Mouse (Mus musculus): ENCODE measurements around the gene Il2rb. TPM values are rescaled to one million over a fixed set of nuclear protein-coding genes. Genes with fewer than 3 reads are reported as not detected.

Il2rb gene
- polyA plus RNA-seq, 1 experiment from 2014 or later: 0.42 TPM

DNA sequence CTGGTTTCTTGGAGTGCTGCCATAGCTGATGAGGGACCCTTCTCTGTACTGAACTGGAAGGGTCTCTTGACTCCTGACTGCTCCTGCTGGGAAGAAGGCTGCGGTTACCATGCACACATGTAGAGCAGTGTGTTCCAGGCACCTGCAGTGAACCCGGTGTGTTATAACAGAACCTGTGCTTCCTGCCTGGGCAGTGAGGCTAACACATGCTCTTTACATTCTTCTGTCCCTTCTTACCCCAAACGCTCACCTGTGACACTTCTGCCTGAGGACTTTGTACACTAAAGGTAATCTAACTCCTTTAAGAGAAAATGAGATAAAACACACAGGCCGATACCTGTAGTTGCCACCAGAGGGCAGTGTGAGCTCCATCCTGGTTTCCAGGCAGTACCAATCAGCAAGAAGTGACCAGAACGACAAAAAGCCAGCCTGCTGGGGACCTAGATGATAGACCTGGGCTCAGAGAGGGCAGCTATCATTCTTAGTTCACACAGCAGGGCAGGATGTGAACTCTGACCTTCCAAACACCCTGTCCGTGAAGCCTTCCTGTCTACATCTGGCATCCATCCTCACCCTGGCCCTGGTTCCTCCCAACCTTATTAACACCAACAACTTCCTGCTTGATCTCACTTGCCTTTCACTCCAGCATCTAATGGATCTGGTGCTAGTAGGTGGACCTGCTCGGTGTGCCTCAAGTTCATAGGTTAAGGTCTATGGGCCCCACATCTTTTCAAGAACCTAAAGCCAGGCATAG lies 19.5 kb upstream of the Il2rb start:
- peak; percentile 34 for ATAC-seq (ENCODE audit: low read depth)
- H3K27ac ChIP-seq (replicated peaks; ENCODE audit: low read depth, low read length): peak overlapping the region; percentile 81

DNA sequence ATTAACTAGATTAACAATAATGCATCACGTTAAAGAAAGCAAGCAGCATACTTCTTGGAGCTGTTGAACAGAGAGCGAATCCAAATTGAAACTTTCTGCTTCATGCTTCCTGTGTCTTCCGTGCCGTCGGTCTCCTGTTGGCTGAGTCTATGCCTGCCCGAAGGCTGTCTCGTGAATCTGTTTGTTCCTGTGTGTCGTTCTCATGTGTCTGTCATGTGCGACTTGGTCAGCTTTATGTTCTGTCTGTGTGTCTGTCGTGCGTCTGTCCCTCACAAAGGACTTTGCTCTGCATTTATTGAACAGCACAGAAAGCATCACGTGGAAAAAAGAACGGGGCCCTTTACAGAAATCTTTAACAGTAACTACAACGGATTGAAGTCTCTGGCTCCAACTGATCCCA lies 17.9 kb upstream of the Il2rb start:
- H3K9ac ChIP-seq (ENCODE audit: low read depth, low read length): no peak overlapping the region
- no peaks in the 10 kb centered on the region for H3K27me3 ChIP-seq (replicated peaks; ENCODE audit: control insufficient read depth, insufficient read depth, low read length)
- H3K9me3 ChIP-seq (ENCODE audit: control insufficient read depth, low read length): no peaks in the 10 kb centered on the region
- peaks cover 22% of the 10 kb centered on the region for H3K4me1 ChIP-seq (ENCODE audit: control insufficient read depth, insufficient read depth, low read length)
- no peak overlapping the region for H3K4me3 ChIP-seq (ENCODE audit: low read depth, low read length)
- no peak overlapping the region for H3K4me2 ChIP-seq (ENCODE audit: low read depth, low read length)
- no peak for ATAC-seq (ENCODE audit: low read depth)
- H3K27ac ChIP-seq (replicated peaks; ENCODE audit: low read depth, low read length): no peak overlapping the region
- 81% methylated on average over 14 of the region's 14 CpGs for WGBS
- no peaks in the 10 kb centered on the region for H3K36me3 ChIP-seq (ENCODE audit: control insufficient read depth, insufficient read depth, low read length)
- no peak for DNase-seq (ENCODE audit: low spot score)

More for the DNA sequence above, 19.5 kb upstream of the Il2rb start:
- Histone ChIP-seq H3K36me3 (ENCODE audit: control insufficient read depth, insufficient read depth, low read length) (no peaks in the 10 kb centered on the region), H3K4me1 (ENCODE audit: control insufficient read depth, insufficient read depth, low read length) (peaks cover 22% of the 10 kb centered on the region), H3K27me3 (replicated peaks; ENCODE audit: control insufficient read depth, insufficient read depth, low read length) (no peaks in the 10 kb centered on the region), H3K9ac (ENCODE audit: low read depth, low read length) (no peak overlapping the region), H3K4me3 (ENCODE audit: low read depth, low read length) (no peak overlapping the region), H3K9me3 (ENCODE audit: control insufficient read depth, low read length) (no peaks in the 10 kb centered on the region), H3K4me2 (ENCODE audit: low read depth, low read length) (no peak overlapping the region)
- DNase-seq (ENCODE audit: low spot score): peak; percentile 78
- WGBS: 19% methylated on average over 7 of the region's 7 CpGs

DNA sequence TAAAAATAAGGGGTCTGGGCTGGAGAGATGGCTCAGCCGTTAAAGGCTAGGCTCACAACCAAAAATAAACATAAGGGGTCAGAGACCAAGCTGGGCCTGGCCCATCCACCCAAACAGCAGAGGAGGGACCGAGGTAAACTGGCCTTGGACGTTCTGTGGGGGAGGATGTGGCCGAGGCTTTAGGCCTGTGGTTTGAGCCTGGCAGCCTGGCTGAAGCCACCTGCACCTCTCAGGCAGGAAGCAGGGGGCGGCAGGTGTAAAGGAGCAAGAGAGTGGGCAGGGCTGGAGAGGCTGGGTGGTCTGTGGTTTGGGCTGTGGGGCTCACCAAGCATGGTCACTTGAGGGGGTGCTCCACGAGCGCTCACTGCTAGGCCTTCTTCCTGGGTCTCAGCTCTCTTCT lies 16.9 kb upstream of the Il2rb start:
- 73% methylated on average over 5 of the region's 7 CpGs for WGBS
- no peak overlapping the region for H3K9ac ChIP-seq (ENCODE audit: low read depth, low read length)
- peaks cover 22% of the 10 kb centered on the region for H3K4me1 ChIP-seq (ENCODE audit: control insufficient read depth, insufficient read depth, low read length)
- no peak for ATAC-seq (ENCODE audit: low read depth)
- H3K4me3 ChIP-seq (ENCODE audit: low read depth, low read length): no peak overlapping the region
- H3K36me3 ChIP-seq (ENCODE audit: control insufficient read depth, insufficient read depth, low read length): no peaks in the 10 kb centered on the region
- H3K4me2 ChIP-seq (ENCODE audit: low read depth, low read length): no peak overlapping the region
- DNase-seq (ENCODE audit: low spot score): no peak
- H3K9me3 ChIP-seq (ENCODE audit: control insufficient read depth, low read length): no peaks in the 10 kb centered on the region
- no peaks in the 10 kb centered on the region for H3K27me3 ChIP-seq (replicated peaks; ENCODE audit: control insufficient read depth, insufficient read depth, low read length)
- H3K27ac ChIP-seq (replicated peaks; ENCODE audit: low read depth, low read length): no peak overlapping the region

DNA sequence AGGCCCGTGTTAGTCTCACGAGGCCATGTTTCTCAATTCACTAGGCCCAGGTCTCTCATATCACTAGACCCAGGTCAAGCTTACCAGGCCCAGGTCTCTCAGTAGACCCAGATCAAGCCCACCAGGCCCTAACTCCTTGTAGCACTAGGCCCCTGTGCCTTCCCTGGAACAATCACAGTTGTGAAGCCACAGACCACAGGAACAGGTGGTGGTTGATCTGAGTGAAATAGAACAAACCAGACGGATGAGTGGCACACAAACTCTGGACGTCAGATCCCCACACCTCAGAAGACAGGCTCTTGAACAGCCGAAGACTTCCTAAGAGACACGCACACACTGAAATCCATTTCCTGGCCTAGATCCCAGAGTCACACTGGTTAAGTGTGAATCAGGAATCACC lies 15.7 kb upstream of the Il2rb start:
- Histone ChIP-seq H3K36me3 (ENCODE audit: control insufficient read depth, insufficient read depth, low read length) (no peaks in the 10 kb centered on the region), H3K27ac (replicated peaks; ENCODE audit: low read depth, low read length) (no peak overlapping the region), H3K4me1 (ENCODE audit: control insufficient read depth, insufficient read depth, low read length) (peaks cover 15% of the 10 kb centered on the region), H3K9ac (ENCODE audit: low read depth, low read length) (no peak overlapping the region), H3K9me3 (ENCODE audit: control insufficient read depth, low read length) (no peaks in the 10 kb centered on the region), H3K4me2 (ENCODE audit: low read depth, low read length) (no peak overlapping the region), H3K27me3 (replicated peaks; ENCODE audit: control insufficient read depth, insufficient read depth, low read length) (no peaks in the 10 kb centered on the region), H3K4me3 (ENCODE audit: low read depth, low read length) (no peak overlapping the region)
- ATAC-seq (ENCODE audit: low read depth): no peak
- 86% methylated on average over 6 of the region's 6 CpGs for WGBS
- no peak for DNase-seq (ENCODE audit: low spot score)

DNA sequence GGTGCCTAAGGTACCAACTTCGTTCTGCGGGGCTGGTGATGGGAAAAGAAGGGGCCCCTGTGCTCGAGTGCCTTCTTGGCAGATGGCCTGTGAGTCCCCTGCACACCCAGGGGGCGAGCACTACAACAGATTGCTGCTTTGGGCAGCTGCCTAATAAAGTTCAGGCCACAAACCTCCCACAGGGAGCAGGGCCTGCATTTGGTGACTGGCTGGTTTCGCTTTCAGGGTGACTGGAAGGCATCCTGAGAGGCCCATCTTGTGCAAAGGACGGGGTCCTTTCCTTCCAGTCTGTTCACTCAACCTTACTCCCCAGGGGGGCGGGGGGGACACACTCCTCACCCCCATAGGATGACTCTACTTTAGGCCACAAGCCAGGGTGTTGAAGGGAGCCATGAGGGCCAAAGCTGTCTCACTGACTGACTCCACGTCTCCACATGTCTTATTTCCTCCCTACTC lies 15.1 kb upstream of the Il2rb start:
- ATAC-seq (ENCODE audit: low read depth): no peak

DNA sequence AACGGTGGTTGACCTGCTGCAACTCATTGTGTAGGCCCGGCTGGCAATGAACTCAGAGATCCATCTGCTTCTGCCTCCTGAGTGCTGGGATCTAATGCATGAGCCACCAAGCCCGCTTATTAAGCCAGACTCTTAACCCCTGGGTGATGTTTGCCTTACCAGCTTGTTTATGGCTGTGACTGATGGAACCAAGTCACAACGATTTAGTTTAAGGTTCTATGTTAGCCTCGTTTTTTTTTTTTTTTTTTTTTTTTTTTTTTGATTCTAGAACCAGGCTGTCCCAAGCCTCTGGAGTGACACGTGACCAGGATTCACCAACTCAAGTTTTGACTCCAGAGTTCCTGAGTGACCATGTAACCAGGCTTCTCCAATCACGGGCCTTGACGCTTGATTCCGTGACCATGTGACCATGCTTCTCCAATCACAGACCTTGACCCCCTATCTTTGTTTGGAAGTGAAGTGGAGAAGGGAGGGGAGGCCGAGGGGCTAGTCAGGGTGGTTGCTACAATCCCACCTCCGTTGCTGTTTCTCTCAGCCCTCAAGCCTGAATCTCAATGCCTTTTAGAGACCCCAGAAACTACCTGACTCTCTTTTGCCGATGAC lies 14.3 kb upstream of the Il2rb start:
- peaks cover 5% of the 10 kb centered on the region for H3K4me1 ChIP-seq (ENCODE audit: control insufficient read depth, insufficient read depth, low read length)
- peaks cover 3% of the 10 kb centered on the region; the same call in 1 of the 2 replicates for H3K9me3 ChIP-seq (ENCODE audit: control insufficient read depth, low read length)
- H3K36me3 ChIP-seq (ENCODE audit: control insufficient read depth, insufficient read depth, low read length): no peaks in the 10 kb centered on the region
- peak; percentile 35; the same call in 1 of the 2 replicates for ATAC-seq (ENCODE audit: low read depth)
- H3K9ac ChIP-seq (ENCODE audit: low read depth, low read length): no peak overlapping the region
- H3K27ac ChIP-seq (replicated peaks; ENCODE audit: low read depth, low read length): no peak overlapping the region
- 49% methylated on average over 12 of the region's 12 CpGs for WGBS
- no peak overlapping the region for H3K4me2 ChIP-seq (ENCODE audit: low read depth, low read length)
- H3K27me3 ChIP-seq (replicated peaks; ENCODE audit: control insufficient read depth, insufficient read depth, low read length): no peaks in the 10 kb centered on the region
- H3K4me3 ChIP-seq (ENCODE audit: low read depth, low read length): no peak overlapping the region
- no peak for DNase-seq (ENCODE audit: low spot score)

More for the DNA sequence above, 15.1 kb upstream of the Il2rb start:
- H3K9ac ChIP-seq (ENCODE audit: low read depth, low read length): no peak overlapping the region
- H3K27me3 ChIP-seq (replicated peaks; ENCODE audit: control insufficient read depth, insufficient read depth, low read length): no peaks in the 10 kb centered on the region
- peaks cover 10% of the 10 kb centered on the region for H3K4me1 ChIP-seq (ENCODE audit: control insufficient read depth, insufficient read depth, low read length)
- WGBS: 63% methylated on average over 6 of the region's 8 CpGs
- H3K36me3 ChIP-seq (ENCODE audit: control insufficient read depth, insufficient read depth, low read length): no peaks in the 10 kb centered on the region
- H3K4me3 ChIP-seq (ENCODE audit: low read depth, low read length): no peak overlapping the region
- H3K27ac ChIP-seq (replicated peaks; ENCODE audit: low read depth, low read length): 0 out of 2 replicates have a peak overlapping the region, but pooled peaks have one; percentile 6
- no peak overlapping the region for H3K4me2 ChIP-seq (ENCODE audit: low read depth, low read length)
- H3K9me3 ChIP-seq (ENCODE audit: control insufficient read depth, low read length): no peaks in the 10 kb centered on the region
- DNase-seq (ENCODE audit: low spot score): no peak

DNA sequence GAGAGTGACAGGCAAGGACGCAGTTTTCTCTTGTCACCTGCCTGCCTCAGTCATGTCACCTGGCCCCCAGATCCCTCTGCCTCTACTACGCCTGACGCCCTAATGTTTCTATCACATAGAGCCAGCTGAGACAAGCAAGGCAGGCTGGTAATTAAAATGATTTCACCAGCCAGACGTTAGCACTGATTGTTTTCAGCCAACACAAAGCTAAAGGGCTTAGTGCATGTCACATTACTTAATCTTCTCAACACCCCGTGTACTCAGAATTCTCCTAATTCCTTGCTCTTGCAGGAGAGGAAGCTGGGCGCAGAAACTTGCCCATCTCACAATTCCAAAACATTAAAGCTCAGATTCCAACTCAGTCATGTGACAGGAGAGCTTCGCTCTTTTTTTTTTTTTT lies 13.4 kb upstream of the Il2rb start:
- 53% methylated on average over 7 of the region's 7 CpGs for WGBS
- Histone ChIP-seq H3K4me2 (ENCODE audit: low read depth, low read length) (no peak overlapping the region), H3K4me3 (ENCODE audit: low read depth, low read length) (no peak overlapping the region), H3K36me3 (ENCODE audit: control insufficient read depth, insufficient read depth, low read length) (no peaks in the 10 kb centered on the region), H3K27ac (replicated peaks; ENCODE audit: low read depth, low read length) (no peak overlapping the region), H3K9ac (ENCODE audit: low read depth, low read length) (no peak overlapping the region), H3K4me1 (ENCODE audit: control insufficient read depth, insufficient read depth, low read length) (peaks cover 5% of the 10 kb centered on the region), H3K9me3 (ENCODE audit: control insufficient read depth, low read length) (peaks cover 6% of the 10 kb centered on the region; the same call in 1 of the 2 replicates), H3K27me3 (replicated peaks; ENCODE audit: control insufficient read depth, insufficient read depth, low read length) (no peaks in the 10 kb centered on the region)
- peak; percentile 43 for DNase-seq (ENCODE audit: low spot score)
- ATAC-seq (ENCODE audit: low read depth): no peak; the same call in 1 of the 2 replicates

DNA sequence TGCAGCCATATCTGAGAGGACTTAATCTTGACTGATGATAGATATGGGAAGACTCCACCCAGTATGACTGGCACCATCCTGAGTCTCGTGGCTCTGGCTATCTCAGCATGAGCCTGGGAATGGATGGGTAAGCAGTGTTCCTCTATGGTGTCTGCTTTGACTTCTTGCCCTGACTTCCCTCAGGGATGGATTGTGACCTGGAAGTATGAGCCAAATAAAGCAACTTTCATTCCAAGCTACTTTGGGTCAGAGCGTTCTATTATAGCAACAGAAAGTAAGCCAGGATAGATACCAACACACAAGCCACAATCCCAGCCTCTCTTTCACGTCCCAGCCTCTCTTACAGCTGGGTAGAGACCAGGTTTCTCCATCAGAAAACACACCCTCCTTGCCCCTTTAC lies 10.5 kb upstream of the Il2rb start:
- peaks cover 6% of the 10 kb centered on the region; the same call in 1 of the 2 replicates for H3K9me3 ChIP-seq (ENCODE audit: control insufficient read depth, low read length)
- no peak overlapping the region for H3K9ac ChIP-seq (ENCODE audit: low read depth, low read length)
- DNase-seq (ENCODE audit: low spot score): no peak
- no peak overlapping the region for H3K4me3 ChIP-seq (ENCODE audit: low read depth, low read length)
- WGBS: 75% methylated on average over 3 of the region's 3 CpGs
- H3K27me3 ChIP-seq (replicated peaks; ENCODE audit: control insufficient read depth, insufficient read depth, low read length): no peaks in the 10 kb centered on the region
- no peaks in the 10 kb centered on the region for H3K36me3 ChIP-seq (ENCODE audit: control insufficient read depth, insufficient read depth, low read length)
- no peak overlapping the region for H3K27ac ChIP-seq (replicated peaks; ENCODE audit: low read depth, low read length)
- ATAC-seq (ENCODE audit: low read depth): no peak
- no peak overlapping the region for H3K4me2 ChIP-seq (ENCODE audit: low read depth, low read length)
- peaks cover 5% of the 10 kb centered on the region for H3K4me1 ChIP-seq (ENCODE audit: control insufficient read depth, insufficient read depth, low read length)
